Mouse (Mus musculus) thymus, postnatal 10 days (tissue): ENCODE measurements at regions not wholly inside any gene's neighbourhood (a gene's known extent, or its start where the extent isn't known, plus 50 kb on each side); places are given as distances from the start of the nearest gene placed in this dataset.

Experiments
- DNase-seq, 2 experiments: peaks; one replicate each; pipeline ENCODE4 v3.0.0; 2021; ENCODE audit warnings: low spot score in 2 of 2

GRCm38 (mm10) chr6:100390258-100390910 lies 103.1 kb upstream of the Rybp start:
- DNase-seq = peak; percentile 37 to 60

DNA sequence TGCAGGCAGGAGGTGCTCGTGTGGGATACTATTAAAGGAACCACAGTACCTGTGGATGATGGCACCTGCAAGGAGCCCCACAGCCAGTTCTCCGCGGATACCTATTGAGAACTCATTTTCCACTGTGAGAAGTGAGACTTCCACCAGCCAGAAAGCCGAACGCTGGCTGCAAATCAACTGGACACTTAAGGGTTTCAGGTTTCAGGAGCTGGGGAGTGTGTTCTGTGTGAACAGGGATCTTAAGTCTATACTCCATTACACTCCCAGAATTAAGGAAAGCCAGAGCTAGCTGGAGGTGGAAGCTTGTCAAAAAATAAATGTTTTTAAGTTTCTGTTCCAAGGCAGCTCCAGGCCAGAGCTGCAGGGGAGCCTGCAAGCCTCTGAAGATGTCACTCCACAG lies 99.8 kb upstream of the Rybp start:
- no peak for DNase-seq

- no peak for DNase-seq
Measured at GRCm38 (mm10) chr6:100385640-100386039, 98.4 kb upstream of the Rybp start.

- DNase-seq = no peak
Measured at GRCm38 (mm10) chr6:100381046-100381445, 93.8 kb upstream of the Rybp start.

DNA sequence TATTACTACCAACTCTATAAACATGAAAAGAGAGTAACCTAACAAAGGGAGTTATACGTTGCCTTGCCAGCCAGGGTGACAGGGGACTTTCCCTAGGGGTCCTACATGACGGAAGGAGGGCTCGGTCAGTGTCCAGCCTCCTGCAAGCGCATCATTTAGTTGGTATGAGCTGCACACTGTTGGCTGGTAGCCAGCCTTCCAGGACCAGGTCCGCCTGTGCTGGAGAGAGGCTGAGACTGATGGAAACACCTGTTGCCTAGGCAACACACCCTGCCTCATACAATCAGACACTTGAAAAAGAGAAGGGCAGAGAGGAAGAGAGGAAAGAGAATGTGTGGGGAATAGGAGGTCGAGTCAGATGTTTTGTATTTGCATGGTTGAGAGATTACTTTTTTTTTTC lies 93.3 kb upstream of the Rybp start:
- DNase-seq = no peak

- no peak for DNase-seq
Measured at GRCm38 (mm10) chr6:100379792-100380191, 92.5 kb upstream of the Rybp start.

- no peak for DNase-seq
Measured at GRCm38 (mm10) chr6:100378533-100378874, 91.2 kb upstream of the Rybp start.

DNA sequence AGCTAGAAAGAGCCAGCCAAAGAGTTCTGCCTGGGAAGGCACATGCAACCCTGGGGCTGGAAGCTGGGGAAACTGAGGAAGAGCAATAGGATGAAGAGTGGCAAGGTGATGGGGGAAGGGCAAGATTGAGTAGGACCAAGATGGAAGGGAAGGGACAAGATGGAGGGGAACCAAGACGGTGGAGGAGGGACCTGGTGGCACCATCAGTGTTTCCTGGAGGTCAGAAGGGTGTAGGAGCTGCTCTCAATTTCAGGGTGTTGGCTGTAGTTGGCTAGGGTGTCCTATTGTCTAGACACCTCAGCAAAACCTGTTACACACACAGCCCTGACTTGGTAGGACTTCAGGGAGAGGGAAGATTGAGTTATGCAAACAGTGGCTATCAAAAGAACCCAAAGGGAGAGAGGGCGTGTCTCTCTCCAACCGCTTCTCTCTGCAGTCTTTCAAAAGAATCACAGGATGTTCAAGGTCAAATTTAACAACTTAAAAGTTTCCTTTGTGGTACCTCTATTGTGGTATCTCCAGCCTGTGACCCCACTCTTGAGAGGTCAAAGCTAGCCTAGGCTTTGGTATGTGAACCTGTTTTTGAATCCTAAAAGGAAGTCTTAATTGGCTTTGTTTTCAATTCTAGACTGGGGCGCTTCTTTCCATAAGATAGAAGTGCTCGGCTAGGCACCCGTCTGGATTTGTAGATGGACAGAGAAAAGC lies 90.7 kb upstream of the Rybp start:
- no peak for DNase-seq

DNA sequence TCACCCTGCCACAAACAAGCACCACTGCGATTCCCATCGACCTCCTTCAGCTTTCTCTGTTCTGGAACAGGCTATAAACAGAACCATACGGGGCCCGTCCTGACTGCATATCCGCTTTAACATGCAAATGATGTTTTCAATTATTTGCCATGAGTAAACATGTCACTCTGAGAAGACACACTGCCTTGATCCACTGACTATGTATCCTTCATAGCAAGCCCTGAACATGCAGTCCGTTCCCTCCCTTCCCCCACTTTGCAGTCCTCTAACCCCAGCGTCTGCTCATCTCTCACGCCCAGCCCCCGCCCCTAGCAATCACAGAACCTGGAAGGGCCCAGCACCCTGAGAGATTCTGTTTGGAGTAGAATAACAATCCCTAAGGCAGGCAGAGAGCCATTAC lies 89.4 kb upstream of the Rybp start:
- DNase-seq = no peak

GRCm38 (mm10) chr6:100370828-100371227 lies 83.5 kb upstream of the Rybp start:
- DNase-seq = no peak

GRCm38 (mm10) chr6:100370358-100370757 lies 83.1 kb upstream of the Rybp start:
- DNase-seq = no peak

DNA sequence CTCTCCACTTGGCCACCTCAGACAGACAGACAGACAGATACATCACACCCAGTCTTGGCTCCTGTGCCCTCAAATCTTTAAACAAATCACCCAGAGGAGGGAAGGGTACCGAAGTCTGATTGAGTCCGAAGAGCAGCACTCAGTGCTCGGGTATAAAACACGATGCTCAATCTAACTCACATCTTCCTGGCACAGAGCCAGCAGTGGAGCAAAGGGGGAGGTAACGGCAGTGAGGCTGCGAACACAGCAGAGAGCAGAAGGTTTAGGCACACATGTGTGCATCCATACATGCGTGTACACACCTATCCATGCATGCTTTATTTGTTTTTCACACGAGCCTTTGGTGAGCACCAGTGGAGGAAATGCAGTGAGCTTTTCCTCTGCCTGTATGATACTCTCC lies 78.9 kb upstream of the Rybp start:
- DNase-seq = no peak

- no peak for DNase-seq
Measured at GRCm38 (mm10) chr6:100365791-100366190, 78.5 kb upstream of the Rybp start.

- DNase-seq = no peak
Measured at GRCm38 (mm10) chr6:100363683-100364082, 76.4 kb upstream of the Rybp start.

DNA sequence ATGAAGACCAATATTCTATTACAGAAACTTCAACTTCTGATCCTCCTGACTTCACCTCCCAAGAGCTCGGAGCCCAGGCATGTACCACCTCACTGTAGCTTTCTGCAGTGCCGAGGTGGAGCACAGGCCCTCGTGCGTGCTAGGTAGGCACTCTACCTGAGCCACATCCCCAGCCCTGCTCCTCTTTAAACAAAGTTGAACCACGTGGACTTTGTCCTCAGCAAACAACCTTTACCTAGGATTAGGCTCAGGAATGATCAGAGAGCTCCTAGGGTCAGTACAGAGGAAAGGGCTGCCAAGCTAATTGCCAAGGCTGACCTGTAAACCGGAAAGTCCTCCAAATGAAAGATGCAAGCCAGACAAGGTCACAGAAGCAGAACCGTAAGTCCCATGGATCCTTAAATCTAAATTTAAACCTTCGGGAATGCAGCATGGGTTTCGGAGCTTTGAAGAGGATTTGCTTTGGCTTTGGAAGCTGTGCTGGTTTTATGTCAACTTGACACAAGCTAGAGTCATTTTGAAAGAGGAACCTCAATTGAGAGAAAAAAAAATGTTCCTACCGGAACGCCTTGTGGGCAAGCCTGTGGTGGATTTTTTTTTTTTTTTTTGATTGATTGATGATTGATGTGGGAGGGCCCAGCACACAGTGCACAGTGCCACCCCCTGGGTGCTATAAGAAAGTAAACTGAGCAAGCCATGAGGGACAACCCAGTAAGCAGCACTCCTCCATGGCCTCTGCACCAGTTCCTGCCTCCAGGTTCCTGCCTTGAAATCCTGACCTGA lies 69.5 kb upstream of the Rybp start:
- DNase-seq = no peak

- DNase-seq = no peak
Measured at GRCm38 (mm10) chr6:100355858-100356257, 68.6 kb upstream of the Rybp start.

- DNase-seq = no peak
Measured at GRCm38 (mm10) chr6:100347481-100347880, 60.2 kb upstream of the Rybp start.

DNA sequence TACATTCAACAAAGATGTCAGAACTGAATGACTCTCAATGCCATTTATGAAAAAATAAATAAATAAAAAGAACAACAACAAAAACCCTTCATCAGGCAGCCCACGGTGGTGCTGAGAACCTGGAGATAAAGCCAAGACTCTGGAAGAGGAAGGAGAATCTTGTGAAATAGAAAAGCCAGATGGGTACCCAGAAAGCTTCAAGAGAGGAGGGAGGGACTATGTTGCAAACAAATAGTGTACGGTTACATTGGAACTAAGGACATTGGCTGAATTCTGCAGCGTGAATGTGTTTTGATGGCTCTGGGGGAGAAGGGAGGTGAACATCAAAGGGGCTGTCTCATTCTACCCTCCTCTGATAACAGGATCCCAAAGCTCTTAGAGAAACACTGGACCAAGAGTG lies 57.8 kb upstream of the Rybp start:
- no peak for DNase-seq

GRCm38 (mm10) chr6:100341305-100342290 lies 54.3 kb upstream of the Rybp start:
- no peak for DNase-seq

- DNase-seq = no peak
Measured at GRCm38 (mm10) chr6:100338291-100338690, 51.0 kb upstream of the Rybp start.
